Mouse (Mus musculus): ENCODE data around the gene Izumo2. TPM values are rescaled to one million over a fixed set of nuclear protein-coding genes. Genes with fewer than 3 reads are reported as not detected.

The Izumo2 gene
- polyA plus RNA-seq, 2 experiments, result not detected

GRCm38 (mm10) chr7:44664731-44665130 lies 43.8 kb upstream of the Izumo2 start:
- Histone ChIP-seq H3K4me1 (replicated peaks; ENCODE audit: control insufficient read depth in 2 of 2, insufficient read depth in 2 of 2, low read length in 1 of 2) (no peaks in the 10 kb centered on the region), H3K9ac (replicated peaks) (no peak overlapping the region), H3K27me3 (ENCODE audit: control insufficient read depth, insufficient read depth, low read length) (no peaks in the 10 kb centered on the region), H3K27ac (no peak overlapping the region), H3K4me3 (ENCODE audit: insufficient read depth in 1 of 2, low read depth in 2 of 2, low read length in 2 of 2) (no peak overlapping the region), H3K9me3 (ENCODE audit: control insufficient read depth, low read length) (no peaks in the 10 kb centered on the region), H3K36me3 (replicated peaks; ENCODE audit: control insufficient read depth, insufficient read depth, low read depth) (no peaks in the 10 kb centered on the region), H3K4me2 (ENCODE audit: low read depth) (no peak overlapping the region)
- no peak for ATAC-seq (ENCODE audit: insufficient read depth)
- 35% methylated on average over 11 of the region's 11 CpGs for WGBS (ENCODE audit: insufficient replicate concordance)
- TF ChIP-seq EP300 (IDR thresholded peaks at IDR 0.05; ENCODE audit: low read depth) (no peak), CTCF (IDR thresholded peaks at IDR 0.05; ENCODE audit: low read depth) (no peak)
- DNase-seq (ENCODE audit: low read depth in 3 of 3, low spot score in 3 of 3), result no peak

- no peak overlapping the region for H3K4me2 ChIP-seq (ENCODE audit: low read depth)
- peaks cover 0 to 3% of the 10 kb centered on the region in 2 experiments; a peak in 1 of 4 replicates for H3K4me1 ChIP-seq (replicated peaks; ENCODE audit: control insufficient read depth in 2 of 2, insufficient read depth in 2 of 2, low read length in 1 of 2)
- no peak for ATAC-seq (ENCODE audit: insufficient read depth)
- H3K27me3 ChIP-seq (ENCODE audit: control insufficient read depth, insufficient read depth, low read length), result peaks cover 7% of the 10 kb centered on the region
- no peak overlapping the region for H3K4me3 ChIP-seq (ENCODE audit: insufficient read depth in 1 of 2, low read depth in 2 of 2, low read length in 2 of 2)
- no peaks in the 10 kb centered on the region for H3K36me3 ChIP-seq (replicated peaks; ENCODE audit: control insufficient read depth, insufficient read depth, low read depth)
- no peaks in the 10 kb centered on the region for H3K9me3 ChIP-seq (ENCODE audit: control insufficient read depth, low read length)
- no peak overlapping the region for H3K9ac ChIP-seq (replicated peaks)
- DNase-seq (ENCODE audit: low read depth in 3 of 3, low spot score in 3 of 3), result no peak
- TF ChIP-seq CTCF (IDR thresholded peaks at IDR 0.05; ENCODE audit: low read depth) (peak; percentile 33; the same call in 1 of the 2 replicates), EP300 (IDR thresholded peaks at IDR 0.05; ENCODE audit: low read depth) (no peak)
- WGBS (ENCODE audit: insufficient replicate concordance), result 55% methylated on average over 2 of the region's 2 CpGs
- H3K27ac ChIP-seq, result no peak overlapping the region
Observed at GRCm38 (mm10) chr7:44666462-44666861, 42.1 kb upstream of the Izumo2 start.

- Histone ChIP-seq H3K36me3 (replicated peaks; ENCODE audit: control insufficient read depth, insufficient read depth, low read depth) (no peaks in the 10 kb centered on the region), H3K4me3 (ENCODE audit: insufficient read depth in 1 of 2, low read depth in 2 of 2, low read length in 2 of 2) (no peak overlapping the region), H3K27ac (no peak overlapping the region), H3K9ac (replicated peaks) (no peak overlapping the region), H3K9me3 (ENCODE audit: control insufficient read depth, low read length) (no peaks in the 10 kb centered on the region), H3K4me1 (replicated peaks; ENCODE audit: control insufficient read depth in 2 of 2, insufficient read depth in 2 of 2, low read length in 1 of 2) (peaks cover 0 to 4% of the 10 kb centered on the region in 2 experiments; a peak in 1 of 4 replicates), H3K27me3 (ENCODE audit: control insufficient read depth, insufficient read depth, low read length) (peaks cover 7% of the 10 kb centered on the region), H3K4me2 (ENCODE audit: low read depth) (no peak overlapping the region)
- no peak for TF ChIP-seq CTCF (IDR thresholded peaks at IDR 0.05; ENCODE audit: low read depth)
- no peak for TF ChIP-seq EP300 (IDR thresholded peaks at IDR 0.05; ENCODE audit: low read depth)
- ATAC-seq (ENCODE audit: insufficient read depth), result no peak
- no peak for DNase-seq (ENCODE audit: low read depth in 3 of 3, low spot score in 3 of 3)
- 42% methylated on average over 13 of the region's 13 CpGs for WGBS (ENCODE audit: insufficient replicate concordance)
Observed at GRCm38 (mm10) chr7:44667996-44668738, 40.4 kb upstream of the Izumo2 start.

GRCm38 (mm10) chr7:44669103-44669502 lies 39.4 kb upstream of the Izumo2 start:
- ATAC-seq (ENCODE audit: insufficient read depth) (no peak), DNase-seq (ENCODE audit: low read depth in 3 of 3, low spot score in 3 of 3) (no peak)
- peaks cover 0 to 4% of the 10 kb centered on the region in 2 experiments; a peak in 1 of 4 replicates for H3K4me1 ChIP-seq (replicated peaks; ENCODE audit: control insufficient read depth in 2 of 2, insufficient read depth in 2 of 2, low read length in 1 of 2)
- no peak overlapping the region for H3K4me2 ChIP-seq (ENCODE audit: low read depth)
- no peaks in the 10 kb centered on the region for H3K9me3 ChIP-seq (ENCODE audit: control insufficient read depth, low read length)
- no peak overlapping the region for H3K9ac ChIP-seq (replicated peaks)
- no peak for TF ChIP-seq CTCF (IDR thresholded peaks at IDR 0.05; ENCODE audit: low read depth)
- no peak for TF ChIP-seq EP300 (IDR thresholded peaks at IDR 0.05; ENCODE audit: low read depth)
- H3K27ac ChIP-seq, result no peak overlapping the region
- H3K36me3 ChIP-seq (replicated peaks; ENCODE audit: control insufficient read depth, insufficient read depth, low read depth), result no peaks in the 10 kb centered on the region
- WGBS (ENCODE audit: insufficient replicate concordance), result 13% methylated on average over 21 of the region's 21 CpGs
- peaks cover 7% of the 10 kb centered on the region for H3K27me3 ChIP-seq (ENCODE audit: control insufficient read depth, insufficient read depth, low read length)
- no peak overlapping the region for H3K4me3 ChIP-seq (ENCODE audit: insufficient read depth in 1 of 2, low read depth in 2 of 2, low read length in 2 of 2)

- 3% methylated on average over 23 of the region's 23 CpGs for WGBS (ENCODE audit: insufficient replicate concordance)
- Histone ChIP-seq H3K4me1 (replicated peaks; ENCODE audit: control insufficient read depth in 2 of 2, insufficient read depth in 2 of 2, low read length in 1 of 2) (peaks cover 0 to 4% of the 10 kb centered on the region in 2 experiments; a peak in 1 of 4 replicates), H3K9ac (replicated peaks) (no peak within 1 kb of the TSS), H3K27me3 (ENCODE audit: control insufficient read depth, insufficient read depth, low read length) (peaks cover 7% of the 10 kb centered on the region), H3K9me3 (ENCODE audit: control insufficient read depth, low read length) (no peaks in the 10 kb centered on the region), H3K4me3 (ENCODE audit: insufficient read depth in 1 of 2, low read depth in 2 of 2, low read length in 2 of 2) (no peak within 1 kb of the TSS), H3K27ac (no peak within 1 kb of the TSS), H3K36me3 (replicated peaks; ENCODE audit: control insufficient read depth, insufficient read depth, low read depth) (no peaks in the 10 kb centered on the region), H3K4me2 (ENCODE audit: low read depth) (peak within 1 kb of the TSS; percentile 44)
- peak; percentile 17 to 36 (median 30) for DNase-seq (ENCODE audit: low read depth in 3 of 3, low spot score in 3 of 3)
- TF ChIP-seq CTCF (IDR thresholded peaks at IDR 0.05; ENCODE audit: low read depth) (no peak), EP300 (IDR thresholded peaks at IDR 0.05; ENCODE audit: low read depth) (no peak)
- ATAC-seq (ENCODE audit: insufficient read depth), result peak; percentile 78
Observed at GRCm38 (mm10) chr7:44670803-44671202, 37.7 kb upstream of the Izumo2 start, which contains the start of gene Myh14. TSS of gene Myh14 (minus strand) at chr7:44670843.
